Mouse (Mus musculus) c-Kit-negative CD71-positive TER-119-positive erythroid progenitor cells, embryonic 14.5 days (primary cell): ENCODE measurements at regions not wholly inside any gene's neighbourhood (a gene's known extent, or its start where the extent isn't known, plus 50 kb on each side); places are given as distances from the start of the nearest gene placed in this dataset.

ENCODE experiments used
- DNase-seq: peaks from one replicate; pipeline ENCODE4 v3.0.0-alpha.2; 2013; ENCODE audit warnings: low read depth, low spot score

DNA sequence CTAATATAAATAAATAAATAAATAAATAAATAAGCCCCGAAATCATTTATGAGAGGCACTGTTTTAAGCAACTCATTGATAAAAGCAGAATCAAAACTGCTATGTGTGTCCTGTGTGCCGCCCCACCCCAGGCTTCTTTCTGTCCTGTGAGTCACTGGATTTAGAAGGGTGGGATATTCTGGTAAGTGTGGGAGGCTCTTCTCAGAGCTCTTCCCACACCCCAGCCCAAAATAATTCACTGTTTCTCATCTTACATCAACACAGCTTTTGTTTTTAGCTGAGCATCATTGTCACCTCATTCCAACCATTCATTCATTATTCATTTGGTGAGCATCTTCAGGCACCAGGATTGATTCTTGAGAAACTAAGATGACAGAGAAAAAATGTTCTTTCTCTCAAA is 118.4 kb downstream of the Barx2 start:
- DNase-seq, result no peak

DNA sequence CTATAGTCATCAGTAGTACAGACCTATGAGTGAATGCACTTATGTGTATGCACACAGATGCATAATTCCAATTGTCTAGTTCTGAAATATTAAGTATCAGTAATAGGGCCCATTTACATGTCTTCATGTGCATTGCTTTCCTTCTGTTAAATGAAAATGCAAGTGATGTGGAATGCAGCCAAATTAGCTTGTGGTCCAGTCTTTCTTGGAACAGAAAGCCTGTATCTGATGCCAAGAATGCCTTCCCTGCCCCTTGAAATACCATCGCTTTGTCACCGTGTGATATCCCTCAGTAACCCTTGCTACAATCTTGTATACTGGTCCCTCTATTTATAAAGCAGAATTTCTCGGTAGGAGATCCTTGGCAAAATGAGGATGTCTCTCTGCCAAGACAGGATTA is 137.3 kb downstream of the Barx2 start:
- DNase-seq, result no peak

DNA sequence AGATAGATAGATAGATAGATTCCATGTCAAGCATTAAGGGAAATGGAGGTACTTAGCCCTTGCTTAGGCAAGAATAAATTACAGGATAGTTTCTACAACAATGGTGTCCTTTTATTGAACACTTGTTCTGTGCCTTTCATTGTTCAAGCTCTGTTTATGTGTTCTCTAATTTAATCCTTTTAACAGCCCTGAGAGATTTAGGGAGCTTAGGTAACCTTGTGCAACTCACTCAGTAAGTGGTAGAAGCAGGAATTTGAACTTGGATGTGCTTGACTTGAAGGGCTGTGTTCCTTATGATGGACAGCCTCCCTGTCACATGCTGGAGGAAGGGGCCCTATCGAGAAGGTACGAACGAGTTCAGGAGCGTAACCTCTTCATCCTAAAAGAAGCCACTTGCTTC is 147.9 kb downstream of the Barx2 start:
- no peak for DNase-seq

DNA sequence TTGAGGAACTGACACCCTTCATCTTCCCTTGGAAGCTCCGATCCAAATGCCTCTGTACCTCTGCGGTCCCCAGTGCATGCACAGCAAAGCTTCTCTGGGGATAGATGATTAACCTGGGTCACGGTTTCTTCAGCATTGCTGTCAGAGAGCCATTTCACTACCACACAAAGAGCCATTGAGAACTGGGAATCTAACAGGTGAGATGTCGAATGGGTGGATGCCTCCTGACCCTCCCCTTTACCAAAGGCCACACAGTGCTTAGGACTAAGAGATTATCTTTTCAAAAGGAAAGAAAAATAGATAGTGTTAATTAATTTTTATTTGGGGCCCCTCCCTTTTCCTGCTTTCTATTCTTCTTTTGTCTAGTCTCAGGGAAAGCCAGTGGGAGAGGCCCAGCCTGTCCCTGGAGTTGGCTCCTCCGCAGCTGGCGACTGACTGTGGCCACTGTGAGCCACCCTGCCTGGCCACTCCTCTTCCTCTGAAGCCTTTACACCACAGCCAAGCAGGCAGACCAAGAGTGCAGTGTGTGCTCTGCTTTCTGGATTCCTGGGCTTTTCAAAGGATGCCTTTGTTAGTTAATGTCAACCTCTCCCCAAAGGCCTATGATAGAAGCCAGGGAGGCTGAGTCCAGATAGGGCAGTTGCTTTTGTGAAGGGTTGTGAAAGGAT is 155.2 kb downstream of the Barx2 start:
- no peak for DNase-seq

- no peak for DNase-seq
Observed at GRCm38 (mm10) chr9:31730443-31730842, 182.8 kb downstream of the Barx2 start.

DNA sequence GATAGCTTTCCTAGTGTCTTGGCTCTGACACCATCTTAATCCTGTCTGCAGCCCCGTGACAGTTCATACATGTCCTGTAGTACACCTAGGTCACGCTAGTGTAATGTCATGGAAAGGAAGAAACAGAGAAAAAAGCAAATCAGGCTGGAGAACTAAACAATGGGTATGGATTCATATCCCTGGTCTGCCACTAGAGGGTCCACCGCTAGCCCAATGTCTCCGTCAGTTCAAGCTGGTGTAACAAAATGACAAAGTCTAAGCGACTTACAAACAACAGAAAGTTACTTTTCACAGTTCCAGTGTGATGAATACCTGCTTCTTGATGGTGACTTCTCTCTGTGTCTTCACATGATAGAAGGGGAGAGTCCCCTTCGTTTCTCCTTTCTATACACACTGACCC is 194.0 kb downstream of the Barx2 start:
- no peak for DNase-seq

DNA sequence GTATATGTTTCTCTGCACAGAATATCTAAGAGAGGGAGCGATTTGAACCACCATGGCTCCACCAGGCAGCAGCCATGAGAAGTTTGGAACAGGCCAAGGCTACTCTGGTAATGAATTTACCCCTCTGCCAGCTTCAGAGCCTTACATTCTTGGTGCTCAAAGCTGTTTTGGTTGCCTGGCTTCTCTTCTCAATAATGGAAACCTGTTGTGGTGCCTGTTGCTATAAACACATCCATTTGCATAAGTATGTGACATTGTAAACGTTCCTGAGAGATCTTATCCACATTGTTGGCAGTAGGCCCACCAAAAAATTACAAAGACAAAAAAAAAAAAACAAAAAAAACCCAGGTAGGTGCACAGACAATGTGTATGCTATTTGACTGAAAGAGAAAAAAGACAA is 203.2 kb downstream of the Barx2 start:
- DNase-seq, result no peak

GRCm38 (mm10) chr9:31706688-31707087 is 206.6 kb downstream of the Barx2 start:
- DNase-seq, result no peak

GRCm38 (mm10) chr9:31690921-31691475 is 222.3 kb downstream of the Barx2 start:
- DNase-seq, result no peak

DNA sequence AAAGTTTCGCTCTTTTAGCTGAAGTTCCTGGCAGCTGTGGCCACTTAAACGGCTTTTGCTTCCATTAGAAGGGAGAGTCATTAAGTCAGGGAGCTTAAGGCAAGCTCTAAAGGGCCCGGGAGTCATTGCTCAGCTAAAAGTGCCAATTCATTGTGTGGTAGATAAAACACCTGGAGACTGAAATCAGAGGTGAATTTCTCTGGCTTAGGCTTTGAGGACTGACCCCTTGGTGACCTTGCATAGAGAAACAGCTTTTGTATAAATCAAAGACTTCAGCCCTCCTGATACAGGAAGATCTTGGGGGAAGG is 224.1 kb upstream of the Tmem45b start:
- DNase-seq, result no peak

DNA sequence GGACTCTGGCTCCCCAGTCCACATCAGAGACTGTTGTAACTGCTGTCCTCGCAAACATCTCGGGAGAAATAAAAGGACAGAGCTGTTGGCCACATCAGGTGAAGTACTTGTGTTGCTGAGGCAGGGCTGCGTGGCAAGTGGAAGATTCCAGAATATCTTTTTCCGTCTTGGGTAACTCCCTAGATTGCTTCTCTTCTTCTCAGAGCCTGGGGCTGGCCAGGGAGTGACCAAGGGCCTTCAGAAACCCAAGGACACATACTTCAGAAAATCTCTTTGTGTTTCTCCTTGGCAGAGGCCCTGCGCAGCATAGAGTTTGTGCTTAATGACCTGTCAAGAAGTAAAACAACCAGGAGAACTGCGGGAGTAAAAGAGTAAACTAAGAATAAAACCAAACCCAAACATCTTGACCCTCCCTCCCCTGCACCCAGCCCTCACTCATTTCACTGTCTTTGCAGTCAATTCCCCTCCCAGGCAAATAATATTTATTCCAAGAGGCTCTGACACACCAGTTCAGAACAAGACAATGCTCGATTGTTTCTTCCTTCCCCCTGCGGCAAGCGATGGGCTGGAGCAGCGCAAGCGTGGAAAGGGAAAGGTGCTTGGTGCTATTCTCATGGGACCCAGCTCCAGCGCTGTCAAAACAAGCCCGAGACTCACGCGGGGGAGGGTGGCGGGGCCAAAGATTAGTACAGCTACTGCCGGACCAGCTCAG is 223.6 kb upstream of the Tmem45b start:
- DNase-seq, result no peak

- no peak for DNase-seq
Observed at GRCm38 (mm10) chr9:31686466-31686865, 222.2 kb upstream of the Tmem45b start.

- DNase-seq, result no peak
Observed at GRCm38 (mm10) chr9:31684812-31685188, 220.5 kb upstream of the Tmem45b start.

DNA sequence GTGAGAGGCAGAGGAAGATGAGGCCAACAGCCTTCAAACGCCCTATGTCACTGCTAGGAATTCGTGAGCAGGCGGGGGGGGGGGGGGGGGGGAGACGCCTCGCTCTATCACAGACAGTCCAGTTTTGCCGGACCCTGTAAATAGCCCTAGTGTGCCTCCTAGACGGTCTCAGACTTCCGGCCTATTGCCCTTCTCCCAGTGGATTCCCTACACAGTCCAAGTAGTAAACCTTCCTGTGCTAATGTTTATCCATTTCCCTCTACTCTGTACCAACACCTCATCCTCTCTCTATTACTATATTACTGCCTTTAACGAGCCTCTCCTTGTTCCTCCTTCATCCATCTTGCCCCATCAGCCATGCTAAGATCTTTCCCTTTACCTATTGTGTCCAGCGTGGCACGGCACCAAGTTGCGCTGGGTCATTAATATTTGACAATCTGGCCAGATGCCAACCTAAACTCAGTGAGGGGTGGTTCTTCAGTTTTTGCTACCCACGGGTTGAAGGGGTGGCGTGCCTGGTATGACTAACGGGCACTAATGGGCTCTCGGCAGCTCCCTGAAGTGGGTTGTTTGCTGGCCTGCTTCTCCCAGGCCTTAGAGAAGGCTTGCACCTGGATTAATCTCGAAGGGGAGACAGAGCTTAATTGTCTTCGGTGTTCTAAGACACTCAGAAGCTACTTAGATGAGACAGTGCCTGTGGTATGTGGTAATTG is 220.0 kb upstream of the Tmem45b start:
- DNase-seq, result no peak

DNA sequence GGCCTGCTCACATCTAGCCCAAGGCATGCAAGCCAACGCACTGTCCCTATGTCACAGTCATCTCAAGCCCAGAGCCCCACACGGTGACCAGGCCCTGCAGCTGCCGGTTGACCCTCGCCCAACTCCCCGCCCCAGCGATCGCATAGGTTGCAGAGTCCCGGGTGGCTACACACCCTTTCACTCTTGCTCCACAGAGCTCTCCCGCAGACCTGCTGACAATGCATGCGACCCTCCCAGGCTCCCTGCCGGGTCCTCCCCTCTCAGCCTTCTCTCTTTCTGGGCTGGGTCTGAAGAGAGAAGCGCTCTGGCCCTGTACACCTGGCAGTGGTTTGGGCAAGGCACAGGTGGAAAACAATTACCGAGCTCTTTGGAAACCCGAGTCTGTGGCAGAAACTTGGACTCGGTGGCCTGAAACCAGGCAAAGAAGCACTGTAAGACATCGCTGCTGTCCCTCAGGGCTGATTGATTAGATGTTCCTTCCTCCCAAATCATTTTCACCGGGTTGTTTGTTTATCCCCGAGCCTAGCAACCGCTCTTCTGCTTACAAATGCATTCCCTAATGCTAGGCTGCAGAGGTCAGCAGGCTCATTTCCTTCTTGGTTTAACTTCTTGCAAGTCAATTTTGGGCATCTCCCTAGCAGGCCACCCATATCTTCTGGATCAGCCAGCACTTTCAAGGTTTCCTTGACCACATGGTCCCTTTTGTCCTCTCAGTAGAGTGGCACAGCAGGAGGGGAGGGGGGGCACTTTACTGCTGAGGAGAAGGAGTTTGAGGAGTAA is 219.2 kb upstream of the Tmem45b start:
- no peak for DNase-seq

- DNase-seq, result no peak
Observed at GRCm38 (mm10) chr9:31682893-31683292, 218.6 kb upstream of the Tmem45b start.

GRCm38 (mm10) chr9:31677150-31677549 is 212.9 kb upstream of the Tmem45b start:
- DNase-seq, result no peak

- DNase-seq, result no peak
Observed at GRCm38 (mm10) chr9:31659026-31659425, 194.8 kb upstream of the Tmem45b start.

GRCm38 (mm10) chr9:31657612-31658011 is 193.3 kb upstream of the Tmem45b start:
- DNase-seq, result no peak

DNA sequence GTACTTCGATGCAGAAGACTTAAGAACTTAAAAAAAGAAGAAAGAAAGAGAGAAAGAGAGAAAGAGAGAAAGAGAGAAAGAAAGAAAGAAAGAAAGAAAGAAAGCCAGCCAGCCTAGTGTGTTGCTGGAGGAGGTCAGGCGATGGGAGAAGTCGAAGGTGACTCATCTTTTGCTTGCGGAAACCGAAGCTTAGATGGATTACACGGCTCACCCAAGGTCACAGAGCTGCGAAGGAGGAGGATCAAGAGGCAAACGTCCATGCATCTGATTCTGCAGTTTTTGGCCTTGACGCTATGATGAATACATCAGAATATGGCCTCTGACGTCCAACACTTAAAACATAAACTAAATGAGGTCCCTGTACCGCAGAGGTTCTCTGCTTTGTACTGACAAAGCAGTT is 192.4 kb upstream of the Tmem45b start:
- no peak for DNase-seq

DNA sequence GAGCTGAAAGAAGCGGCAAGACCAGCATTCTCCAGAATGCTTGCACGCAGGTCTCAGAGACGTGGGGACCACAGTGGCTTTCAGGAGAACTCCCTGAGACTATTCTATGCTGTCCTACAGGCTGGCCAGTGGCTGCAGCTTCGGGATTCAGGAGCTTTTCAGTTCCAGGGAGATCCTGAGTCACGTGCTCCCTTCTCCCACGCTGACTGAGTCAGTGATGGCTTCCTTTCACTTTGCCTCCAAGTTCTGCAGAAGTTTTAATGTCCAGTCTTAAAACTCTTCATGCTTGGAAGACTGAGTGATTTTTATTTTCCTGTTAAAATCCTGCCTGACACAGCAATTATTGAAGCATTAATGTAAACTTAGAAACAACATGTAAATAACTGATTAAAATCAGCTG is 190.5 kb upstream of the Tmem45b start:
- no peak for DNase-seq

DNA sequence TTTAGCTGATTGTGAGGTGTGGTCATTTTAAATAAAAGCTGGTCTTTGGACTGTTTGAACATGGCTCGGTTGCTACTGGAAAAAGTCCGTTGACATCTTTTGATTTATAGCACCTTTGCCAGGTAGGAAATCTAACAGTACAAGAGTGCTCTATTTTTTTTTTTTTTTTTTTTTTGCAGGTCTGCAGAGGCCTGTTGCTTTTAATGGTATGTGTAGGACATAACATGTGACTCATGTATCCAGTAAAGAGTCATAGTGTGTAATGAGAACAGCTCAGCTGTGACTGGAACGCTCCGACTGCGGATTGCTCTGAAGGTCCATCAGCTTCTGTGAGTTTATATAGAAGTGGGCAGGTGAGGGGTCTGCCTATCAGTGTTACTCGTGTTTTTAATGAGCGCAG is 190.0 kb upstream of the Tmem45b start:
- no peak for DNase-seq
